Mouse (Mus musculus) liver, adult 2 months (tissue): Measurements from ENCODE around the gene Trmt11.

Experiments used
- CTCF ChIP-seq: fragments of 200-500 bp; IDR thresholded peaks from 2 replicates; pipeline ENCODE4 v1.5.1; 2011; ENCODE audit warnings: low read depth, low read length, control low read depth
- POLR2A ChIP-seq: fragments of 200-500 bp; IDR thresholded peaks from 2 replicates; pipeline ENCODE4 v1.6.1; 2011; ENCODE audit warnings: low read length, control low read depth; ENCODE audit not compliant: insufficient read depth; ENCODE audit errors: extremely low read depth

GRCm38 (mm10) chr10:30517224-30517623, 83.3 kb downstream of the Trmt11 start:
- TF ChIP-seq POLR2A (no peak), CTCF (no peak)
